Mouse (Mus musculus) neural tube, embryonic 13.5 days (tissue): ENCODE results near the gene Adad2. TPM values are rescaled to one million over a fixed set of nuclear protein-coding genes. Genes with fewer than 3 reads are reported as not detected.

ENCODE experiments used
- ATAC-seq: fragments of 200-750 bp; cut with Nextera tagmentation; 2 replicates; pipeline ENCODE4 v1.8.0; 2017; ENCODE audit warnings: low read depth, mild to moderate bottlenecking, moderate TSS enrichment, moderate library complexity
- H3K27ac ChIP-seq: fragments of 300-500 bp; sonication (generic); replicated peaks from 2 replicates; pipeline ENCODE4 v1.5.1; 2015; ENCODE audit warnings: moderate library complexity, mild to moderate bottlenecking, inconsistent platforms
- H3K27me3 ChIP-seq: fragments of 300-500 bp; sonication (generic); 2 replicates; pipeline ENCODE4 v1.6.1; 2015; ENCODE audit warnings: mild to moderate bottlenecking, inconsistent platforms
- H3K36me3 ChIP-seq: fragments of 300-500 bp; sonication (generic); 2 replicates; pipeline ENCODE4 v1.6.1; 2015; ENCODE audit warnings: mild to moderate bottlenecking, inconsistent platforms
- H3K4me1 ChIP-seq: fragments of 300-500 bp; sonication (generic); replicated peaks from 2 replicates; pipeline ENCODE4 v1.6.1; 2015; ENCODE audit warnings: inconsistent platforms
- H3K4me2 ChIP-seq: fragments of 300-500 bp; sonication (generic); 2 replicates; pipeline ENCODE4 v1.6.1; 2015; ENCODE audit warnings: inconsistent platforms, mild to moderate bottlenecking, moderate library complexity
- H3K4me3 ChIP-seq: fragments of 300-500 bp; sonication (generic); 2 replicates; pipeline ENCODE4 v1.5.1; 2015; ENCODE audit warnings: mild to moderate bottlenecking, inconsistent platforms
- H3K9ac ChIP-seq: fragments of 300-500 bp; sonication (generic); 2 replicates; pipeline ENCODE4 v1.6.1; 2015; ENCODE audit warnings: moderate library complexity, mild to moderate bottlenecking, inconsistent platforms
- H3K9me3 ChIP-seq: fragments of 300-500 bp; sonication (generic); 2 replicates; pipeline ENCODE4 v1.6.1; 2016; ENCODE audit warnings: inconsistent platforms
- WGBS: fragments of 180-500 bp; shearing (Covaris S2); methylation state at CpG from one replicate; pipeline ENCODE4 v1.1.7; 2015; 5-methylcytosine and 5-hydroxymethylcytosine counted together
- polyA plus RNA-seq: library from polyadenylated mRNA; unstranded; fragments of >200 nt; fragmentation: Nextera tagmentation; extraction: Ambion mirVana; gene quantifications from 2 replicates; pipeline ENCODE4 v1.2.1, GENCODE M21; 2015

Adad2 gene
- polyA plus RNA-seq, 1 experiment from 2014 or later = not detected

GRCm38 (mm10) chr8:119632909-119633308, 20.4 kb downstream of the Adad2 start:
- no peak for ATAC-seq
- Histone ChIP-seq H3K4me2 (no peak overlapping the region), H3K4me1 (peaks cover 33% of the 10 kb centered on the region), H3K27ac (no peak overlapping the region), H3K9me3 (no peaks in the 10 kb centered on the region), H3K36me3 (no peaks in the 10 kb centered on the region), H3K27me3 (peaks cover 20% of the 10 kb centered on the region), H3K9ac (0 out of 2 replicates have a peak overlapping the region, but pooled peaks have one; percentile 26), H3K4me3 (no peak overlapping the region)
- 55% methylated on average over 29 of the region's 29 CpGs for WGBS

- ATAC-seq = no peak
Observed at GRCm38 (mm10) chr8:119634616-119635336, 22.2 kb downstream of the Adad2 start.

GRCm38 (mm10) chr8:119635378-119635777, 22.8 kb downstream of the Adad2 start, which contains the start of gene Kcng4:
TSS of gene Kcng4 (minus strand) at chr8:119635680.
- no peaks in the 10 kb centered on the region for H3K36me3 ChIP-seq
- 61% methylated on average over 6 of the region's 6 CpGs for WGBS
- no peaks in the 10 kb centered on the region for H3K9me3 ChIP-seq
- H3K9ac ChIP-seq = no peak within 1 kb of the TSS
- 0 out of 2 replicates have a peak within 1 kb of the TSS, but pooled peaks have one; percentile 4 for H3K27ac ChIP-seq
- H3K4me2 ChIP-seq = no peak within 1 kb of the TSS
- no peak for ATAC-seq
- peaks cover 20% of the 10 kb centered on the region for H3K27me3 ChIP-seq
- H3K4me1 ChIP-seq = peaks cover 34% of the 10 kb centered on the region
- no peak within 1 kb of the TSS for H3K4me3 ChIP-seq

More at GRCm38 (mm10) chr8:119634616-119635336, 22.2 kb downstream of the Adad2 start:
- H3K27me3 ChIP-seq = peaks cover 20% of the 10 kb centered on the region
- 0 out of 2 replicates have a peak overlapping the region, but pooled peaks have one; percentile 4 for H3K27ac ChIP-seq
- whole genome bisulfite sequencing = 24% methylated on average over 14 of the region's 14 CpGs
- no peak overlapping the region for H3K4me2 ChIP-seq
- no peaks in the 10 kb centered on the region for H3K36me3 ChIP-seq
- H3K9me3 ChIP-seq = no peaks in the 10 kb centered on the region
- no peak overlapping the region for H3K9ac ChIP-seq
- H3K4me3 ChIP-seq = no peak overlapping the region
- H3K4me1 ChIP-seq = peaks cover 33% of the 10 kb centered on the region

GRCm38 (mm10) chr8:119635958-119636357, 23.4 kb downstream of the Adad2 start:
- H3K9ac ChIP-seq = no peak overlapping the region
- 70% methylated on average over 2 of the region's 2 CpGs for WGBS
- H3K4me2 ChIP-seq = no peak overlapping the region
- H3K27ac ChIP-seq = no peak overlapping the region
- no peak for ATAC-seq
- no peaks in the 10 kb centered on the region for H3K9me3 ChIP-seq
- no peaks in the 10 kb centered on the region for H3K36me3 ChIP-seq
- no peak overlapping the region for H3K4me3 ChIP-seq
- H3K4me1 ChIP-seq = peaks cover 28% of the 10 kb centered on the region
- peaks cover 20% of the 10 kb centered on the region for H3K27me3 ChIP-seq

GRCm38 (mm10) chr8:119636766-119637165, 24.2 kb downstream of the Adad2 start:
- H3K27me3 ChIP-seq = peaks cover 20% of the 10 kb centered on the region
- H3K9me3 ChIP-seq = no peaks in the 10 kb centered on the region
- no peaks in the 10 kb centered on the region for H3K36me3 ChIP-seq
- H3K4me2 ChIP-seq = no peak overlapping the region
- no peak overlapping the region for H3K4me3 ChIP-seq
- no peak overlapping the region for H3K9ac ChIP-seq
- no peak overlapping the region for H3K27ac ChIP-seq
- no peak for ATAC-seq
- H3K4me1 ChIP-seq = peaks cover 23% of the 10 kb centered on the region
- WGBS = 64% methylated on average over 7 of the region's 7 CpGs

- Histone ChIP-seq H3K27me3 (peaks cover 20% of the 10 kb centered on the region), H3K4me1 (peaks cover 23% of the 10 kb centered on the region), H3K9ac (no peak overlapping the region), H3K4me2 (no peak overlapping the region), H3K27ac (no peak overlapping the region), H3K9me3 (no peaks in the 10 kb centered on the region), H3K4me3 (no peak overlapping the region), H3K36me3 (no peaks in the 10 kb centered on the region)
- ATAC-seq = no peak
- WGBS = 90% methylated on average over 4 of the region's 4 CpGs
Observed at GRCm38 (mm10) chr8:119637381-119637780, 24.8 kb downstream of the Adad2 start.

GRCm38 (mm10) chr8:119638261-119638660, 25.7 kb downstream of the Adad2 start:
- H3K9ac ChIP-seq = no peak overlapping the region
- no peak overlapping the region for H3K4me3 ChIP-seq
- 83% methylated on average over 6 of the region's 6 CpGs for WGBS

GRCm38 (mm10) chr8:119639798-119640197, 27.3 kb downstream of the Adad2 start:
- H3K9ac ChIP-seq = no peak overlapping the region
- 0 out of 2 replicates have a peak, but pooled peaks cover 8% of the 10 kb centered on the region for H3K27me3 ChIP-seq
- WGBS = 19% methylated on average over 7 of the region's 7 CpGs
- H3K27ac ChIP-seq = no peak overlapping the region
- ATAC-seq = no peak
- H3K36me3 ChIP-seq = no peaks in the 10 kb centered on the region
- no peaks in the 10 kb centered on the region for H3K9me3 ChIP-seq
- no peak overlapping the region for H3K4me3 ChIP-seq
- H3K4me2 ChIP-seq = no peak overlapping the region
- H3K4me1 ChIP-seq = peaks cover 25% of the 10 kb centered on the region

More at GRCm38 (mm10) chr8:119638261-119638660, 25.7 kb downstream of the Adad2 start:
- H3K9me3 ChIP-seq = no peaks in the 10 kb centered on the region
- no peak overlapping the region for H3K27ac ChIP-seq
- H3K36me3 ChIP-seq = no peaks in the 10 kb centered on the region
- H3K27me3 ChIP-seq = peaks cover 18% of the 10 kb centered on the region
- H3K4me1 ChIP-seq = peaks cover 23% of the 10 kb centered on the region
- no peak overlapping the region for H3K4me2 ChIP-seq
- no peak for ATAC-seq

- no peak for ATAC-seq
- H3K9ac ChIP-seq = no peak overlapping the region
- WGBS = 86% methylated on average over 5 of the region's 5 CpGs
Observed at GRCm38 (mm10) chr8:119641058-119641457, 28.5 kb downstream of the Adad2 start.

GRCm38 (mm10) chr8:119642960-119643359, 30.4 kb downstream of the Adad2 start:
- H3K27ac ChIP-seq = no peak overlapping the region
- H3K9ac ChIP-seq = no peak overlapping the region
- H3K4me1 ChIP-seq = peaks cover 26% of the 10 kb centered on the region
- no peaks in the 10 kb centered on the region for H3K27me3 ChIP-seq
- no peak overlapping the region for H3K4me2 ChIP-seq
- no peak for ATAC-seq
- no peak overlapping the region for H3K4me3 ChIP-seq
- H3K36me3 ChIP-seq = no peaks in the 10 kb centered on the region
- no peaks in the 10 kb centered on the region for H3K9me3 ChIP-seq
- WGBS = 87% methylated on average over 1 of the region's 1 CpGs

More at GRCm38 (mm10) chr8:119641058-119641457, 28.5 kb downstream of the Adad2 start:
- Histone ChIP-seq H3K27me3 (0 out of 2 replicates have a peak, but pooled peaks cover 8% of the 10 kb centered on the region), H3K4me3 (no peak overlapping the region), H3K9me3 (no peaks in the 10 kb centered on the region), H3K27ac (no peak overlapping the region), H3K4me1 (peaks cover 26% of the 10 kb centered on the region), H3K36me3 (no peaks in the 10 kb centered on the region), H3K4me2 (no peak overlapping the region)

- Histone ChIP-seq H3K36me3 (no peaks in the 10 kb centered on the region), H3K4me1 (peaks cover 26% of the 10 kb centered on the region), H3K27me3 (no peaks in the 10 kb centered on the region), H3K27ac (peak overlapping the region; percentile 81), H3K9ac (no peak overlapping the region), H3K4me3 (no peak overlapping the region), H3K4me2 (0 out of 2 replicates have a peak overlapping the region, but pooled peaks have one; percentile 1), H3K9me3 (no peaks in the 10 kb centered on the region)
- WGBS = 57% methylated on average over 17 of the region's 17 CpGs
- ATAC-seq = peak; percentile 65
Observed at GRCm38 (mm10) chr8:119644429-119644960, 31.9 kb downstream of the Adad2 start.

- Histone ChIP-seq H3K27ac (peak overlapping the region; percentile 81), H3K4me3 (no peak overlapping the region), H3K4me2 (peak overlapping the region; percentile 1; the same call in 1 of the 2 replicates), H3K4me1 (peaks cover 23% of the 10 kb centered on the region), H3K27me3 (no peaks in the 10 kb centered on the region), H3K9ac (no peak overlapping the region), H3K36me3 (no peaks in the 10 kb centered on the region), H3K9me3 (no peaks in the 10 kb centered on the region)
- peak; percentile 91 for ATAC-seq
- 31% methylated on average over 18 of the region's 18 CpGs for WGBS
Observed at GRCm38 (mm10) chr8:119644981-119645597, 32.5 kb downstream of the Adad2 start.
